Mouse (Mus musculus): Measurements from ENCODE around the gene Akap6.

Akap6 gene

GRCm38 (mm10) chr12:52699146-52699545 lies at the start of gene Akap6:
Gene Akap6, plus strand, starts transcription at chr12:52699383.
- DNase-seq = no peak

- no peak for DNase-seq
These were observed 36.0 kb upstream of the Akap6 start for GRCm38 (mm10) chr12:52662907-52663790.

- no peak for DNase-seq
These were observed 34.2 kb upstream of the Akap6 start for GRCm38 (mm10) chr12:52664944-52665343.

GRCm38 (mm10) chr12:52671436-52671835 lies 27.7 kb upstream of the Akap6 start:
- no peak for DNase-seq

- no peak for DNase-seq
These were observed 27.2 kb upstream of the Akap6 start for GRCm38 (mm10) chr12:52671943-52672342.

- DNase-seq = no peak
These were observed 25.7 kb upstream of the Akap6 start for GRCm38 (mm10) chr12:52673361-52673960.

- DNase-seq = no peak
These were observed 24.2 kb upstream of the Akap6 start for GRCm38 (mm10) chr12:52675010-52675409.

GRCm38 (mm10) chr12:52687355-52687754 lies 11.8 kb upstream of the Akap6 start:
- DNase-seq = no peak

GRCm38 (mm10) chr12:52688712-52689111 lies 10.5 kb upstream of the Akap6 start:
- DNase-seq = no peak

- DNase-seq = no peak
These were observed 7.6 kb upstream of the Akap6 start for GRCm38 (mm10) chr12:52691552-52691951.

- DNase-seq = no peak
These were observed 6.8 kb upstream of the Akap6 start for GRCm38 (mm10) chr12:52692290-52692974.

- no peak for DNase-seq
These were observed 1.6 kb upstream of the Akap6 start for GRCm38 (mm10) chr12:52697407-52698109.

- no peak for DNase-seq
These were observed 780 bp upstream of the Akap6 start for GRCm38 (mm10) chr12:52698276-52698930.

GRCm38 (mm10) chr12:52699961-52700696 lies 946 bp downstream of the Akap6 start:
- DNase-seq = no peak

GRCm38 (mm10) chr12:52700697-52701191 lies 1.6 kb downstream of the Akap6 start:
- no peak for DNase-seq

GRCm38 (mm10) chr12:52701201-52701641 lies 2.0 kb downstream of the Akap6 start:
- peak; percentile 20 to 25 for DNase-seq

GRCm38 (mm10) chr12:52702368-52702967 lies 3.3 kb downstream of the Akap6 start:
- DNase-seq = no peak

GRCm38 (mm10) chr12:52704081-52704480 lies 4.9 kb downstream of the Akap6 start:
- DNase-seq = no peak

GRCm38 (mm10) chr12:52704810-52705209 lies 5.6 kb downstream of the Akap6 start:
- DNase-seq = no peak

GRCm38 (mm10) chr12:52711382-52711781 lies 12.2 kb downstream of the Akap6 start:
- DNase-seq = no peak
